Mouse (Mus musculus): ENCODE data around the gene Dnajc7. TPM values are rescaled to one million over a fixed set of nuclear protein-coding genes. Genes with fewer than 3 reads are reported as not detected.
"Not testable (repeated sequence)": the region's sequence is repeated elsewhere in the genome, so short reads cannot be mapped to it uniquely, and the experiment has no call there.

Gene Dnajc7
- polyA plus RNA-seq, 1 experiment = 165 TPM

GRCm38 (mm10) chr11:100546955-100547354 lies 73.0 kb downstream of the Dnajc7 start:
- no peak for TF ChIP-seq CTCF (IDR thresholded peaks at IDR 0.05; ENCODE audit: extremely low read depth, insufficient read depth, low read length)
- no peak for TF ChIP-seq POLR2A (IDR thresholded peaks at IDR 0.05; ENCODE audit: extremely low read depth, insufficient read depth, low read length)
- no peak overlapping the region for H3K4me3 ChIP-seq (ENCODE audit: insufficient read depth, low read length)
- no peak overlapping the region for H3K27ac ChIP-seq (ENCODE audit: insufficient read depth, low read length)
- H3K4me1 ChIP-seq (ENCODE audit: control insufficient read depth, insufficient read depth, low read length) = no peaks in the 10 kb centered on the region; the same call in 1 of the 2 replicates

- no peak for TF ChIP-seq CTCF (IDR thresholded peaks at IDR 0.05; ENCODE audit: extremely low read depth, insufficient read depth, low read length)
- no peak for TF ChIP-seq POLR2A (IDR thresholded peaks at IDR 0.05; ENCODE audit: extremely low read depth, insufficient read depth, low read length)
- Histone ChIP-seq H3K4me1 (ENCODE audit: control insufficient read depth, insufficient read depth, low read length) (no peaks in the 10 kb centered on the region; the same call in 1 of the 2 replicates), H3K27ac (ENCODE audit: insufficient read depth, low read length) (no peak overlapping the region), H3K4me3 (ENCODE audit: insufficient read depth, low read length) (peak overlapping the region; percentile 37)
These were observed 74.3 kb downstream of the Dnajc7 start for GRCm38 (mm10) chr11:100545746-100546085.

GRCm38 (mm10) chr11:100544832-100545745 lies 74.9 kb downstream of the Dnajc7 start, which contains the start of gene Ttc25:
Gene Ttc25, plus strand, starts transcription at chr11:100545607.
- peak within 1 kb of the TSS; percentile 37 for H3K4me3 ChIP-seq (ENCODE audit: insufficient read depth, low read length)
- H3K4me1 ChIP-seq (ENCODE audit: control insufficient read depth, insufficient read depth, low read length) = no peaks in the 10 kb centered on the region; the same call in 1 of the 2 replicates
- TF ChIP-seq CTCF (IDR thresholded peaks at IDR 0.05; ENCODE audit: extremely low read depth, insufficient read depth, low read length) (no peak), POLR2A (IDR thresholded peaks at IDR 0.05; ENCODE audit: extremely low read depth, insufficient read depth, low read length) (peak; percentile 70)
- no peak within 1 kb of the TSS for H3K27ac ChIP-seq (ENCODE audit: insufficient read depth, low read length)

- H3K27ac ChIP-seq (ENCODE audit: insufficient read depth, low read length) = no peak overlapping the region
These were observed 78.4 kb downstream of the Dnajc7 start for GRCm38 (mm10) chr11:100541577-100541976.

GRCm38 (mm10) chr11:100540966-100541365 lies 79.0 kb downstream of the Dnajc7 start:
- Histone ChIP-seq H3K4me3 (ENCODE audit: insufficient read depth, low read length) (no peak overlapping the region), H3K4me1 (ENCODE audit: control insufficient read depth, insufficient read depth, low read length) (no peaks in the 10 kb centered on the region; the same call in 1 of the 2 replicates), H3K27ac (ENCODE audit: insufficient read depth, low read length) (no peak overlapping the region)
- TF ChIP-seq CTCF (IDR thresholded peaks at IDR 0.05; ENCODE audit: extremely low read depth, insufficient read depth, low read length) (no peak), POLR2A (IDR thresholded peaks at IDR 0.05; ENCODE audit: extremely low read depth, insufficient read depth, low read length) (no peak)

More at GRCm38 (mm10) chr11:100541577-100541976, 78.4 kb downstream of the Dnajc7 start:
- no peak overlapping the region for H3K4me3 ChIP-seq (ENCODE audit: insufficient read depth, low read length)
- no peaks in the 10 kb centered on the region; the same call in 1 of the 2 replicates for H3K4me1 ChIP-seq (ENCODE audit: control insufficient read depth, insufficient read depth, low read length)
- TF ChIP-seq POLR2A (IDR thresholded peaks at IDR 0.05; ENCODE audit: extremely low read depth, insufficient read depth, low read length) = no peak
- no peak for TF ChIP-seq CTCF (IDR thresholded peaks at IDR 0.05; ENCODE audit: extremely low read depth, insufficient read depth, low read length)

- Histone ChIP-seq H3K27ac (ENCODE audit: insufficient read depth, low read length) (no peak overlapping the region), H3K4me1 (ENCODE audit: control insufficient read depth, insufficient read depth, low read length) (no peaks in the 10 kb centered on the region), H3K4me3 (ENCODE audit: insufficient read depth, low read length) (no peak overlapping the region)
- no peak for TF ChIP-seq POLR2A (IDR thresholded peaks at IDR 0.05; ENCODE audit: extremely low read depth, insufficient read depth, low read length)
- TF ChIP-seq CTCF (IDR thresholded peaks at IDR 0.05; ENCODE audit: extremely low read depth, insufficient read depth, low read length) = no peak
These were observed 83.5 kb downstream of the Dnajc7 start for GRCm38 (mm10) chr11:100536466-100536865.

GRCm38 (mm10) chr11:100535996-100536395 lies 84.0 kb downstream of the Dnajc7 start:
- TF ChIP-seq POLR2A (IDR thresholded peaks at IDR 0.05; ENCODE audit: extremely low read depth, insufficient read depth, low read length) = no peak
- TF ChIP-seq CTCF (IDR thresholded peaks at IDR 0.05; ENCODE audit: extremely low read depth, insufficient read depth, low read length) = no peak
- H3K27ac ChIP-seq (ENCODE audit: insufficient read depth, low read length) = no peak overlapping the region
- no peak overlapping the region for H3K4me3 ChIP-seq (ENCODE audit: insufficient read depth, low read length)
- H3K4me1 ChIP-seq (ENCODE audit: control insufficient read depth, insufficient read depth, low read length) = no peaks in the 10 kb centered on the region

- not testable (repeated sequence) for H3K4me3 ChIP-seq (ENCODE audit: insufficient read depth, low read length); H3K27ac ChIP-seq (ENCODE audit: insufficient read depth, low read length); H3K4me1 ChIP-seq (ENCODE audit: control insufficient read depth, insufficient read depth, low read length)
These were observed 85.1 kb downstream of the Dnajc7 start for GRCm38 (mm10) chr11:100534821-100535220.

- H3K27ac ChIP-seq (ENCODE audit: insufficient read depth, low read length); H3K4me3 ChIP-seq (ENCODE audit: insufficient read depth, low read length); H3K4me1 ChIP-seq (ENCODE audit: control insufficient read depth, insufficient read depth, low read length): not testable (repeated sequence)
These were observed 85.6 kb downstream of the Dnajc7 start for GRCm38 (mm10) chr11:100534411-100534810.

GRCm38 (mm10) chr11:100533871-100534270 lies 86.1 kb downstream of the Dnajc7 start:
- no peak overlapping the region for H3K4me3 ChIP-seq (ENCODE audit: insufficient read depth, low read length)
- no peaks in the 10 kb centered on the region for H3K4me1 ChIP-seq (ENCODE audit: control insufficient read depth, insufficient read depth, low read length)
- TF ChIP-seq POLR2A (IDR thresholded peaks at IDR 0.05; ENCODE audit: extremely low read depth, insufficient read depth, low read length) (no peak), CTCF (IDR thresholded peaks at IDR 0.05; ENCODE audit: extremely low read depth, insufficient read depth, low read length) (no peak)
- no peak overlapping the region for H3K27ac ChIP-seq (ENCODE audit: insufficient read depth, low read length)

Other genes starting within 250 kb of the Dnajc7 start
- 40.9 and 48.2 TPM in 2 replicates for gene Jup, start 222.4 kb downstream of the Dnajc7 start, polyA plus RNA-seq (2012; rRNA removed)
- 14.4 and 15.3 TPM in 2 replicates for gene P3h4, start 205.3 kb downstream of the Dnajc7 start, polyA plus RNA-seq (2012; rRNA removed)
- 8.0 and 9.6 TPM in 2 replicates for gene Fkbp10, start 204.5 kb downstream of the Dnajc7 start, polyA plus RNA-seq (2012; rRNA removed)
- gene Nt5c3b, start 178.4 kb downstream of the Dnajc7 start, polyA plus RNA-seq (2012; rRNA removed) = 70.9 and 73.6 TPM in 2 replicates
- 0.52 and 0.55 TPM in 2 replicates for gene Klhl10, start 178.3 kb downstream of the Dnajc7 start, polyA plus RNA-seq (2012; rRNA removed)
- gene Klhl11, start 147.4 kb downstream of the Dnajc7 start, polyA plus RNA-seq (2012; rRNA removed) = 13.8 TPM in 2 replicates
- gene Acly, start 92.2 kb downstream of the Dnajc7 start, polyA plus RNA-seq (2012; rRNA removed) = 87.1 and 94.6 TPM in 2 replicates
- gene Ttc25, start 74.6 kb downstream of the Dnajc7 start, polyA plus RNA-seq (2012; rRNA removed) = 1.8 and 2.0 TPM in 2 replicates
- 396 and 492 TPM in 2 replicates for gene Cnp, start 45.3 kb downstream of the Dnajc7 start, polyA plus RNA-seq (2012; rRNA removed)
- 19.6 and 20.9 TPM in 2 replicates for gene Nkiras2, start 924 bp downstream of the Dnajc7 start, polyA plus RNA-seq (2012; rRNA removed)
- gene Zfp385c, start 72.3 kb upstream of the Dnajc7 start, polyA plus RNA-seq (2012; rRNA removed) = 0.17 and 0.62 TPM in 2 replicates
- gene Dhx58, start 84.1 kb upstream of the Dnajc7 start, polyA plus RNA-seq (2012; rRNA removed) = 3.3 and 3.7 TPM in 2 replicates
- gene Kat2a, start 92.3 kb upstream of the Dnajc7 start, polyA plus RNA-seq (2012; rRNA removed) = 64.4 and 65.2 TPM in 2 replicates
- 0.19 TPM in 1 of 2 replicates, not detected in the other for gene Hspb9, start 93.7 kb upstream of the Dnajc7 start, polyA plus RNA-seq (2012; rRNA removed)
- gene Rab5c, start 118.0 kb upstream of the Dnajc7 start, polyA plus RNA-seq (2012; rRNA removed) = 196 and 207 TPM in 2 replicates
- 23.4 and 25.4 TPM in 2 replicates for gene Kcnh4, start 139.8 kb upstream of the Dnajc7 start, polyA plus RNA-seq (2012; rRNA removed)
- 0.29 and 0.78 TPM in 2 replicates for gene Hcrt, start 142.8 kb upstream of the Dnajc7 start, polyA plus RNA-seq (2012; rRNA removed)
- 7.5 and 8.6 TPM in 2 replicates for gene Ghdc, start 150.8 kb upstream of the Dnajc7 start, polyA plus RNA-seq (2012; rRNA removed)
- 17.3 and 19.7 TPM in 2 replicates for gene Stat5b, start 230.6 kb upstream of the Dnajc7 start, polyA plus RNA-seq (2012; rRNA removed)
- 1.5 and 2.0 TPM in 2 replicates for gene Stat5a, start 239.2 kb upstream of the Dnajc7 start, polyA plus RNA-seq (2012; rRNA removed)